Mouse (Mus musculus): ENCODE results near the gene Slc22a16.
"Not testable (repeated sequence)": the region's sequence is repeated elsewhere in the genome, so short reads cannot be mapped to it uniquely, and the experiment has no call there.

Gene Slc22a16

DNA sequence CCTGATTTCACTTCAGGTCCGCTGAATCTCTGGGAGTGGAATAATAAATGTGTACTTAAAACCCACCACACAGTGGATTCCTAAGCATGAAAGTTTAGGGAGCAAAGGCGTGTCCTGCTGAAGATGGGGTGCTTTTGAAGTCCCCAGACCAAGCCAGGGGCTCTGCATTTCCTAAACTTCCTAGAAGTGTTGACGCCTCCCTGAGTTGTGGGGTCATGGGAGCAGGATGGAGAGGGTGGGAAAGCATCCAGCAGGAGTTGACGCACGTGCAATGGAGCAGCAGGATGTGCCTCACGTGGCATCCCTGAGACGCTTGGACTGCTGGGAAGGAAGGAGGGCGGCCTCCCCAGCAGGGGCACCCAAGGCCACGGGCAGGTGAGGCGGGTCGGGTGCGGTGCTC is at the start of gene Slc22a16:
Slc22a16 (plus strand) TSS at position 301 of the 400 bp plus-strand sequence.
- no peak for DNase-seq (ENCODE audit: low read depth, low spot score)

DNA sequence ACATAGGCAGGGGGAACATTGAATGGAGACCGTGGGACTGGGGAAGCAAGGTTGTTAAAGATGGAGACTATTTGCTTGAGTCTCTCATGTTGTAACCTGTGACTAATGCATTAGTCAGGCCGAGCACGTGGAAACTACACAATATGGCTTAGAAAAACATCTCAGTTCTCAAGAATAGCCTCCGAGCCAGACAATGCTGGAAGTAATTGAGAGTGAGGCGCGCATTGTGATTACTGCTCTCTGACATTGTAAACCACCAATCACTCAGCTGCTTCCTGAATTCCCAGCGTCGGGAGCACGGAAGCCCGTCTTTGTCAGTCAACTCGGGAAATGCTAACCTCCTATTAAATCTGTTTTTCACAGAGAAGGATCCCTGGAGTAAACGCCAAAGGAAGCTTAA is 48.6 kb upstream of the Slc22a16 start:
- no peak for DNase-seq (ENCODE audit: low read depth, low spot score)

DNA sequence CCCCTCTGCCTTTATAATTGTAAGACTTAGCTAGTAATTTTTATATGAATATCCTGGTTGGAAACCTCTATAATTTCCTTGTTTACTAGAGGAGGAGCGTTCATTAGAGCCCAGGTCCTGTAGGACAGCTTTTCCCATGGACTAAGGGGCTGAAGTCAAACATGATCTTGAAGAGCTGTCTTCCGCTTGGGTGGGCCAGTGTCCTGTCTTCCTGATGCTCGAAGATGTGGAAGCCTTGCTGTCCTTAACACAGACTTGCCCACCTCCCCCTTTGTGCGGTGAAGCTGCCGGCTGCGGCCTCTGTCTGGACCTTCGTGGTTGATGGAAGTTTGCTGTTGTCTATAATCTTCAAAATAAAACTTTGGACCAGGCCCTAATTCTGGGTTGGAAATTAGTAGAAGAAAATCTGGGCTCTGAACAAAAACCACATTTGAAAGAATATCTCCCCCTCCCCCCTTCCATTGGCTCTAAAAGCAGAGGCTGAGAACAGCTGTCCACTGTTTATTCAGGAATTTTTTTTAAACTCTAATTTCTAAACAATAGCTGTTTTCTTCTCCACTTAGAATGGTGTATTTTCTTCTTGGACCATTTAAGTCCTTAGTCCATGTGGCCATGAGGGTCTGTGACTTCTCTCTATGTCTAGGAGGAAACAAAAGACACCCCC is 46.7 kb upstream of the Slc22a16 start:
- no peak for DNase-seq (ENCODE audit: low read depth, low spot score)

DNA sequence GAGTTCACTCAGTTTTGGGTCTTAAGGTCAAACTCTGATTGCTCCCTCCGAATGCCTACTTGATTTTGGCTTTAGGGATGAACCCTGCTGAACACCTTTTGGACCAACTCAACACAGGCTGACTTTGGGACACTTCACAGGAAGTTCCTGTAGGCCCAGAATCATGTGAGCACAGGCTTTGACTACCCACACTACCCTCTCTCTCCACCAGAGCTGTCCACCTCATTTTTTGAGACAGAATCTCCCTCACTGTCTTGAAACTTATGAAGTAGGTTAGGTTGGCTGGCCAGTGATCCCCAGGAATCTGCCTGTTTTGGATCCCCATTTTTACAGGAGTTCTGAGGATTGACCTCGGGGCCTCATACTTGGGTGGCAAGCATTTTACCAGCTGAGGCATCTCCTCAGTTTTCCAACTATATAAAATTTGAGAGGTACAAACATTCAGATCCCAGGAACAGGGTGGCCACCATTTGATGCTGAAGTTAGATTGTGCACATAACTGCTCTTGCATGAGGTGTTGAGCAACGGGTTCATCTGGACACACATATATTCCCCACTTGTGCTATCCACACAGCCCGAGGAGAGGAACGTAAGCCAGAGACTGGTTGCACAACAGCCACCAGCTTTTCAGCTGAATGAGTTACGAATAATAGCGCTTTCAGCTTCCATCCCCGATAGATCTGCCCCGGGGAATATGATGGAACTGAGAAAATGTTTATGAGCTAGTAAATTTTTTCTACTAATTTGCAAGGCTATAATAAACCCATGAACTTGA is 45.9 kb upstream of the Slc22a16 start:
- DNase-seq (ENCODE audit: low read depth, low spot score) = no peak

DNA sequence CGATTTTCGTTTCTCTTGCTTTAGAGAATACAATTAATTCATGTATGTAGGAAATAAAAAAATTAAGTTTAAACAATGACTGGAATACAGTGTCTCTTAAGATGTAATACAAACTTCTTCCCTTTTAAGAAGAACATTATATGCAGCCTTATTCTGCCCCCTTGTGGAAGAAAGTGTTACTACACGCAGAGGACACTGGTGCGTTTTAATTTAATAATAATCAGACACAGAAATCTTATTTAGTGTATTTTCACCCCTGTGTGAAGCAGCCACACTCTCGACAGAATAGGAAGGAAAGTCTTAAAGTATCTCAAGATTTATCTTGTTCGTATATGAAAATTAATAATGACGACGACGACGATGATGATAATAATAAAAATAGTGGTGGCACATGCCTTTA is 45.1 kb upstream of the Slc22a16 start:
- DNase-seq (ENCODE audit: low read depth, low spot score) = peak; percentile 79

DNA sequence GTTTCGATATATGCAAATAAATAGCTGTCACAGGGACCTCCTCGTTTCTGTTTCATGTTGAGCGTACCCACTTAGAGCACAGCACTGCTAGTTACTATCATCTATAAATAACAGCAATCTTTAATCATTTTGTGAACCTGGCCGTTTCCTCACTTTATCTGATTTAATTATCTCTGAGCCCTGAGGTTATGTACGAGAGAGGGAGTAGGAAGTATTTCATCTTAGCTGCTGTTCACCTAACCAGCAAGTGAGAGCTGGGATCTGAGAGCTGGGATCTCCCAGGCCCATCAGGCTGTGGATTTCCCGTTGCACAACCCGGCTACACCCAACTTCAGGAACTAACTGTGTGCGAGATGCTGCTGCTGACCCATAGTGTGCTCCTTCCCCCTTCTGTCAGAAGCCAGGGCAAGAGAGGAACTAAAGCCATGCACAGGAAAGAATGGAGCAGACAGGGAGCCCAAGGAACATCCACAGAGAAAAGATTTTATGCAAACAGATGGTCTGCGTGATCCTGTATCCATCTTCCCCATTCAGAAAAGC is 44.5 kb upstream of the Slc22a16 start:
- DNase-seq (ENCODE audit: low read depth, low spot score) = peak; percentile 36

DNA sequence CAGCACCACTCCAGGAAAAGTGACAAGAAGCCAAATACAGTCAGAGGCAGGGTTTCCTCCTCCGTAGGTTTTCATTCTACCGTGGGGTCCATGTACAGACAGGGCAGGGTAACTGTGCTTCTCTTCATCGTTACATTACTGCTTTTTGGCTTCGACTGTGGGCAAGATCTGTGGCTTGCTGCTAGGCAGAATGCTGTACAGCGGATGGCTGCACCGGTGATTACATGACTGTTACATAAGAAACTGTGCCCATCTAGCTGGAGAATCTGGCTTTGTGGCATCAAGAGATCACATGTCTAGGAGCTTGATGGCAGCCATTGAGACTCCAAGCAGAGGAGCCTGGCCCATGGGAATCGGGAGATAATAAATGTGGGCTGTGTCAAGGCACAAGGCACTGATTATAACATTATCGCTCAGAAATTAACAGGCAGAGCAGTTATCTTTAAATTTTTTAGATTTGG is 43.8 kb upstream of the Slc22a16 start:
- DNase-seq (ENCODE audit: low read depth, low spot score) = no peak

DNA sequence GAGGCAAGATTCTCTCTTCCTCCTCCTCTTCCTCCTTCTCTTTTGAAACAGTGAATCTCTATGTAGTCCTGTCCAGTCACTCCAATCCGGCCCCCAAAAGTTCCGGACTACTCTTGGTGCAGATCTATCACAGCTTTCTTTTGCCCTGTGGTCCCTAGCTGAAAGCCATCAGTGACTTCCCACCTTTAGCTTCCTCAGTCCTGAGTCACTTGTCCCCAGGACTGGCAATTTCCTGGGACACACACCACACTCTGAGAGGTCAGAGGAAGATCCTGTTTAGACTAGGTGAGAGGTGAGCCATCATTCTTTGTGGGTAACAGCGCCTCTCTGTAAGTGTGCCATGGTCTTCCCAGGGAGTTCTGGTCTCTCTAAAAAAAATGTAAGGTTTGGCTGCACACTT is 43.1 kb upstream of the Slc22a16 start:
- no peak for DNase-seq (ENCODE audit: low read depth, low spot score)

DNA sequence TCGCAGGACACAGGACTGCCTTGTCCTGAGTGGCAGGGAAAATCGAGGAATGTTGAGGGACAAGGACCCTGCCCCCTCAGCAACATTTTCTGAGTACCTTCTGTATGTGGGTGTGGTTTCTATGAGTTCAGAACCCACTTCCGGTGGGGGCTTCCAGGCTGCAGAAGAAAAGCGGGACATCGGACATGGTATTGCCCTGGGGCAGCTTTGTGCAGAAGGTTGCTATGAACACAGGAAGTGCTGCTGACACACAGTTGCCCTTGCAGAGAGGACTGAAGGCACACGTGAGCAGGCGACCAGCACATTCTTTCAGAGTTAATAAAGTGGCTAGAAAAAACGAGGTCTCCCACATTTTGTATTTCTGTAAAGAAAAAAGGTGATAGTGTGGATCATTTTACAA is 42.6 kb upstream of the Slc22a16 start:
- DNase-seq (ENCODE audit: low read depth, low spot score) = peak; percentile 51

DNA sequence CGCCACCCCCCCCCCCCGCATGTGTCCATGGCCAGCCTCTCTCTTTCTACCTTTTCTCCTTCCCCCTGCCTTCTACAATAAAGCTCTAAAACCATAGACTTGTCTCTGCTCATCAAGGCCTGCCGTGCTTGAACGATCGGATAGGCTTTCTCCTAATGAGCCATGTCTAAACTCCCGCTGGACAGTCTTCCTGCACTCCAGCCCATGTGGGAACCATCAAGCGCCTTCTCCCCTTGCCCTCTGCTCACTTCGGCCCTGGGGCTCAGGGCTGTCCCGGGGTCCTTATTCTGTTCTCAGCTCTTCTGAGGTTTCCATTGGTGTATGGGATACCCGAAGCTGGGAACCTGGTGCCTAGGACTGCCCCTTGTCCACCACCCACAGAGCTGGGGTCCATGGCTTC is 41.5 kb upstream of the Slc22a16 start:
- DNase-seq (ENCODE audit: low read depth, low spot score) = no peak

DNA sequence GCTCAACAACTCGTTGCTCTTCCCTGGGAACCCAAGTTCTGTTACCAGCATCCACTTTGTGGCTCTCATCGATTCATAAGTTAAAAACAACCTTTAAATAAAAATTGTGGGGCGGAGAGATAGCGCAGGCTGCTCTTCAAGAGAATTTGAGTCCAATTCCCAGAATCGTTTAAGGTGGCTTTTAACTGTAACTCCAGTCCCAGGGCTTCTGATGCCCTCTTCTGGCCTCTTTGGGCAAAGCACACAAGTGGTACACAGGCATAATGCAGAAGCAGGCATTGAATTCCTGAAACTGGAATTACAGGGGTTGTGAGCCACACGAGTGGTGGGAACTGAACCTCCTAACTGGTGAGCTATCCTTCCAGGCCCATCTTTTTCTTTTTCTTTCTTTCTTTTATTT is 40.5 kb upstream of the Slc22a16 start:
- DNase-seq (ENCODE audit: low read depth, low spot score) = peak; percentile 60

DNA sequence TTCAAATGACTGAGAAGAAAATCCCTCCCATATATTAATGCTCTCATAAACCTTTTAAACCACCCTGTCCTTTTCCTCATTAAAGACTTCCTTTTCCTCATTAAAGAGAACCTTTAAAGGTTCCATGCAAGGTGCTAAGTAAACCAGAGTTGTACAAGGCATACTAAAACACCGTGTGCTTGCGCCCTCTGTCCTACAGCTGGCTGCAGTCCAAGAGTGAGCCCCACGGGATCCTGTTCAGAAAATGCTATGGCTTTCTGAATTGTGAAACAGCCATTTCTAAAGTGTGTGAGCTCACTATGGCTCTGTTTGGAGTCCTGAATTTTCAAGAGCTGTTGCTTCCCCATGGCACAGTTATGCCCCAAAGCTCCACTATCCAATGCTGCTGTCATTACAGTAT is 39.5 kb upstream of the Slc22a16 start:
- no peak for DNase-seq (ENCODE audit: low read depth, low spot score)

DNA sequence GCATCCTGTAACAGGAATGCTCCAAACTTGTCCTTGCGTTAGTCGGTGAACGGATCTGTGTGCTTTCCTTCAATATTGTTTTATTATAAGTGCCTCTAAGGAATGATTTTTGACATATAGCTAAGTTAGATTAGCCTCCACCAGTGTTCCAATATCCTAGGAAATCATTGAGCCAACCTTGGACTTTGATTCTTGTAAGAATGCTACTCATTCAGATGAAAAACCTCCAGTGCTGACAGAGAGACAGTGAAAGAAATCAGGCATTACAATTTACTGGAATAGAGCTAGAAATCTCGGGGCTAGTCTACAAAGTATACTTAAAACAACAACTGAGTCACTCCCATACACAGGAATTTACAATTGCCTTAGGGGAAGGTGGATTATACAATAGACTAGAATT is 37.5 kb upstream of the Slc22a16 start:
- DNase-seq (ENCODE audit: low read depth, low spot score) = not testable (repeated sequence)

DNA sequence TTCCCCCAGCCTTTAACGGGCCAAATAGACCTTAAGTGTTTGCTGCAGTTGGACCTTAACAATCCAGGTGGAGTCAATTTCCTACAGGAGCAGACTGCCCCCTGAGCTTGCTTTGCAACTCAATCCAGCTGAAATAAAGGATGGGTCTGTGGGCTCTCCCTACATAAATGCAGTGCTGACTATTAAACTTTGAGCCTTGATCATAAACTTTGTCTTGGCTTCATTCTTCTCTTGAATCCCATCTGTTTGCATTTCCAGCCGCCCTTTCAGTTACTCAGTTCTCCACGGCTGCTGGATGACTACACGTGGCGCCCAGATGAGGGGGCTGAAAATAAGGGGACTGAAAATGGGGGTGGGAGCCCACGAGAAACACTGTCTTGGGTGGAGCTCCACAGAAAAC is 28.8 kb upstream of the Slc22a16 start:
- DNase-seq (ENCODE audit: low read depth, low spot score) = no peak

DNA sequence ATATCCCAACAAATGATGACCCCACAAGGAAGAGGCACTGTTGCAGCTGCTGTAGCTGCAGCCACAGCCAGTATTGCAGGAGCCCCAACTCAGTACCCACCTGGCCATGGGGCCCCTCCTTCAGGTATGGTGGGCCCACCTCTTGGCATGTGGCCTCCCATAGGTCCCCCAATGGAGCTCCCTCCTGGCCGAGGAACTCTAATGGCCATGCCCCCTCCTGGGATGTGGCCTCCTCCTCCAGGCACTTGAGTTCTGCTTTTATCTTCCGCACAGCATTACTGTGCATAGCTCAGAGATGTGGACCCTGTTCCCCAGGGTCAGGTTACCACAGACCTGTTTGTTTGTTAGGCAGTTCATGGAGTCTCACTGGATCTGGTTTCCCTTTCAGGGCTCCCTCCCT is 20.8 kb upstream of the Slc22a16 start:
- DNase-seq (ENCODE audit: low read depth, low spot score) = no peak

DNA sequence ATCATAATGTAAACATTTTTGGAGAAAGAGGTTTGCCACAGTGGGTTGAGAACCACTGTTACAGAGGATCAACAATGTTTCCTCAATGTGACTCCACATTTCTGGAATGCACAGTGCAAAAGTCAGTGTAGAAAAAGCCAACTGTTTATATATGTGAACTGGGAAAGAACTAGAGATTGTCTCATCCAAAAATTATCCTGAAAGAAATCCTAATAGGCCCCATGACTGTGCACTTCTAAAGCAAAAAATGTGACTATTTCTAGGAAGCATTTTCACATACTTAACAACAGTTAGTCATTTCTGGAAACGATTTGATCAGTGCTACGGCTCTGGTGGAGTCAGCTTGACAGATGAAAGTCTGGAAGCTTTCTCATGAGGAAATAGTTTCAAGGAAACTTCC is 18.3 kb upstream of the Slc22a16 start:
- DNase-seq (ENCODE audit: low read depth, low spot score) = no peak

DNA sequence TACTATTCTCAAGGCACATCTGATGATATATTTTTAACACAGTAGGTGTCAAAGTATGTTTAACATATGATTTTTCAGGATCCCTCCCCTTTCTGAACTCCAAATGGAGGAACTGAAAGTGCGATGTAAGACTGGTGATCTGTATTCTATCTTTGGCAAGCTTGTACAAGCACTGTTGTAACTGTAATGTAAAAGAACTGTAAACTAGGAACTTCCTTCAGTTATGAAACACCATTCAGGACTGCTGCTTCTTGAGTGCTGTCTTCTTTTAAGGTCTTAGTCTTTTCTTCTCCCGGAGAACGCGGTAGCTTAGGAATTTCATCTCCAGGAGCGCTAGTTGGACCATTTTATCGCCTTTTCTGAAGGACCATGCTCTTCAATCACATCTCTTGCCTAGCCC is 4.4 kb upstream of the Slc22a16 start:
- DNase-seq (ENCODE audit: low read depth, low spot score) = not testable (repeated sequence)

DNA sequence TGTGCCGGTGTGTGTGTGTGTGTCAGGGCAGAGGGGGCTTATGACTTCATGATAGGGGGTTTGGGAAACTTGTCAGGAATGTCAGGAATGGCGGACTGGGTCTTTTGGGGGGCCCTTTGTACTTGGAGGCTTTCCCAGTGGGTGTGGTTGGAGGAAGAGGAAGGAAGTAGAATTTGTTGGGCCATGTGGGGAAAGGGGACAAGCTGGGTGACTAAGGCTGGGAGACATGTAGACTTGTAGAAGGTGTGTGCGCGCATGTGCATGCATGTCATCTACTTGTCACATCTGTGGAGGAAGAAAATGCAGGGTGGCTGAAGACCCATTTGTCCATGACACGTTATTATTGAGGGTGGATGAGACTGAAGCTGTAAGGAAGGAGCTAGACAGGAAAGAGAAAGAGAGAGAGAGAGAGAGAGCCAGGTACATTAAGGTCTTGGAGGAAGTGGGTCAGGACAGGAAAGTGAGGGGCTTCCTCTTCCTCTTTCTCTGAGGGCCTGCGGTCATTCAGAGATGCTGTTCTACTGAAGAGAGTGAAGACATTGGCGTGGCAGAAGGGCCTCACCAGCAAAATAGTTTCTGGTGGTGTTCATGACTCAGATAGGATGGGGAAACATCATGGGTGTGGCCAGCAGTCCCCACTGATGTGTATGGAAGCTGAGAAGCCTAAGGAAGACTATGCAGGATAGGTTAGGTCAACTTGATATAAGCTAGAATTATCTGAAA is 5.9 kb downstream of the Slc22a16 start:
- peak; percentile 17 for DNase-seq (ENCODE audit: low read depth, low spot score)

DNA sequence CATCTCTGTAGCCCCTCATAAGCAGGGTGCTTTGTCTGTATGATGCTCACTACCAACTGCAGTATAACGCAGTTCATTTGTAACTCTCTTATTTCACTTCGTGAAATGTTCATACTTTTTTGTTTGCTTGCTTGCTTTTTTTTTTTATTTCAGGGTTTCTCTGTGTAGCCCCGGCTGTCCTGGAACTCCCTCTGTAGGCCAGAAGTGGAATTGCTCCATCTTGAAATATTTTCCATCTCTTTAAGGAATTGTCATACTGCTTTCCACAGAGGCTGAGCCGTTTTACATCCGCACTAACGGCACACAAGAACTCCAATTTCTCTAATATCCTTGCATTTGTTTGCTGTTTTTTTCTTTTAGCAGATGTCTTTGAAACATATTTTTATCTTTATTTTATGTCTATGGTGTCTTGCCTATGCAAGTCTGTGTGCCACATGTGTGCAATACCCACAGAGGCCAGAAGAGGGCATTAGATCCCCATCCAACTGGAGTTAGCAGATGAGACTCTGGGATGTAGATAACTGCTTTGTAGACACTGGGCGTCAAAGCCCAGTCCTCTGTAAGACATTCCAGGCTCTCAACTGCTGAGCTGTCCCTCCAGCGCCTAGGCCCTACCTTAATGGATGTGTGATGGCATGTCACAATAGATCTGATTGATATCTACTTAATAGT is 13.6 kb downstream of the Slc22a16 start:
- peak; percentile 73 for DNase-seq (ENCODE audit: low read depth, low spot score)

DNA sequence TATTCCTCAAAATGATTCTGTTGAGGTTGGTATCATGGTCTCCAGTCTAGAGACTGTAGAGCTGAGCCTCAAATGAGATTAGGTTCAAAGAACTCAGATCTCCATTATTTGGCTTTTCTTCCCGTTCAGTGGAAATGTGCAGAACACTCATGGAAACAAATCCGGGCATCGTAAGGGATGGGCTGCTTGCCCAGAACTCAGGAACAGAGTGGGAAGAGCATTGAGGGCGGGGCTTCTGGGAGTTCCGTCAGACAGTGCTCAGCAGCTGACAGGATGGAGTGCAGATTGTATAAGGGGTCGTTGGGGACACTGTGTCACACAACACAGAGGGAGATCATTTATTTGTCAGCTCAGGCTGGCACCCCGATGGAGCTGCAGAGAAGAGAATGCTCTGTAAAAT is 22.1 kb downstream of the Slc22a16 start:
- no peak for DNase-seq (ENCODE audit: low read depth, low spot score)

DNA sequence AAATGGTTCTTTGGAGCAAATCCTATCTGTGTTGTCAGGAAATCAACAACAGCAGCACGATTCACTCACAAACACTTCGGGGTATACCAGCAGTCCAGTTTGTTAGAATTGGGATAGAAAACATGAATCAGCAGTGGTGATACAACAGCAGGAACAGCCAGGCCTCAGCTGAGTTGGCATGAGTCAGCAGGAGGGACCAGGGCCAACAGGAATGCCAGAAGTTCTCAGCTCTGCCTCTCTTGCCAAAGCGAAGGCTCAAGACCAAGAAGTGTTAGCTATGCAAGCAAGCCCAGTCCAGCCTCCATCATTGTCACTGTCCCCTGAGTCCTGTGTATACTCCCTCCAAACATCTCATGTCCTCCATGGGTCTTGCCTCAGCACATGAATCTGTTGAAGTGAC is 27.0 kb downstream of the Slc22a16 start:
- DNase-seq (ENCODE audit: low read depth, low spot score) = no peak
